Mouse (Mus musculus): ENCODE measurements at regions not wholly inside any gene's neighbourhood (a gene's known extent, or its start where the extent isn't known, plus 50 kb on each side); places are given as distances from the start of the nearest gene placed in this dataset.

DNA sequence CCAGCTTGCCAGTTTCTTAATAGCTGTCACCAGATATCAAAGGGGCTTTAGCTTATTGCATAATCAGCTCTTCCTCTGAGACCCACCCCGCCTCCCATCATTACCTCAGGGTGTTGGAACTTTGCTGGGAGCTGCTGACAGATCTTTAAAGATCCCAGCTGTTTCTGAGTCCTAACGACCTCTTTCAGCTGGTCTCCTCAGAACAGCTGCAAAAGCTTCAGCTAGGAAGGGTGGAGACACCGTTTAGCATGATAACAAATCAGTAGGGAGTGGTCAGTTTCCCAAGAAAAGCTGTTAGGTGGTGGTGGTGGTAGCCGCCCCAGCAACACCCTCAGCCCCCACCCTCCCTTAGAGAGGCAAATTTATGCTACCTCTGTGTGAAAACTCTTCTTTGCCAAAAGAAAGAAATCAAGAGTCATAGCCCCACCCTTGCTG is 916.9 kb upstream of the Gm7489 start:
- Histone ChIP-seq H3K9ac (replicated peaks; ENCODE audit: low read depth, low read length) (no peak overlapping the region), H3K36me3 (ENCODE audit: control insufficient read depth, insufficient read depth, low read length) (no peaks in the 10 kb centered on the region), H3K27me3 (ENCODE audit: control insufficient read depth, insufficient read depth, low read length) (no peaks in the 10 kb centered on the region), H3K27ac (ENCODE audit: low read depth, low read length) (no peak overlapping the region), H3K4me2 (ENCODE audit: low read depth, low read length) (no peak overlapping the region), H3K9me3 (ENCODE audit: control insufficient read depth, low read length) (no peaks in the 10 kb centered on the region), H3K4me3 (ENCODE audit: low read depth, low read length) (no peak overlapping the region), H3K4me1 (ENCODE audit: control insufficient read depth, insufficient read depth, low read length) (no peaks in the 10 kb centered on the region)
- WGBS, result 14% methylated on average over 4 of the region's 4 CpGs
- no peak for ATAC-seq (ENCODE audit: low read depth)

DNA sequence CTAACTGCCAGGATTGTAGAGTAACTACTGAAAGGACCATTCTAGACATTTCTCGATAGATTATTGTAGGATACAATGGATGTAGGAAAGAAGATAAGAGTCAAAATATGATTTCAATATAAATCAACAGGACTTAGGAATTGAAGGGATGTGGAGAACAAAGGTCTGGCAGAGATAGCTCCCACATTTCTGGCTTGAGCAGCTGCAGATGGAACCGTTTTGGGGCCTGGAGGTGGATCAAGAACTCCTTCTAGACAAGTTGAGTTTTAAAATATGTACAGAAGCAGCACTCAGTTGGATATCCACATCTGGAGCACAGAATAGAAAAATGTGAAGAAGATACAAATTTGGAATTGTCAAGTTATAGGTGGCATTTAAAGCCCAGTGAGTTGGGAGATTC is 901.9 kb upstream of the Gm7489 start:
- no peak overlapping the region for H3K27ac ChIP-seq (ENCODE audit: low read depth, low read length)
- no peak overlapping the region for H3K4me3 ChIP-seq (ENCODE audit: low read depth, low read length)
- WGBS, result 95% methylated on average over 2 of the region's 2 CpGs
- H3K4me2 ChIP-seq (ENCODE audit: low read depth, low read length), result no peak overlapping the region
- no peaks in the 10 kb centered on the region for H3K4me1 ChIP-seq (ENCODE audit: control insufficient read depth, insufficient read depth, low read length)
- no peaks in the 10 kb centered on the region for H3K9me3 ChIP-seq (ENCODE audit: control insufficient read depth, low read length)
- ATAC-seq (ENCODE audit: low read depth), result no peak
- H3K36me3 ChIP-seq (ENCODE audit: control insufficient read depth, insufficient read depth, low read length), result no peaks in the 10 kb centered on the region
- no peak overlapping the region for H3K9ac ChIP-seq (replicated peaks; ENCODE audit: low read depth, low read length)
- H3K27me3 ChIP-seq (ENCODE audit: control insufficient read depth, insufficient read depth, low read length), result no peaks in the 10 kb centered on the region

DNA sequence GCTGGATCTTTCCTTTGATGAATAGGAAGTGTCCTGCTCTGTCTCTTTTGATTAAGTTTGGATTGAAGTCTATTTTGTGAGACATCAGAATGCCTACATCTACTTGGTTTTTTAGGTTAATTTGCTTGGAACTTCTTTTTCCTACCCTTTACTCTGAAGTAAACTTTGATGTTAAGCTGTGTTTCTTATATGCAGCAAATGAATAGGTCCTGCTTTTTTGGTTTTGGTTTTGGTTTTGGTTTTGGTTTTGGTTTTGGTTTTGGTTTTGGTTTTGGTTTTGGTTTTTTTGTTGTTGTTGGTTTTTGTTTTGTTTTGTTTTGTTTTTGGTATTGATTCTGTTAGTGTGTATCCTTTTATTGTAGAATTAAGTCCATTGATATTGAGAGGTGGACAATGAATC is 894.1 kb upstream of the Gm7489 start:
- H3K9me3 ChIP-seq (ENCODE audit: control insufficient read depth, low read length), result no peaks in the 10 kb centered on the region
- H3K4me3 ChIP-seq (ENCODE audit: low read depth, low read length), result no peak overlapping the region
- H3K27ac ChIP-seq (ENCODE audit: low read depth, low read length), result no peak overlapping the region
- no peak for ATAC-seq (ENCODE audit: low read depth)
- no peaks in the 10 kb centered on the region for H3K4me1 ChIP-seq (ENCODE audit: control insufficient read depth, insufficient read depth, low read length)
- H3K4me2 ChIP-seq (ENCODE audit: low read depth, low read length), result no peak overlapping the region
- H3K27me3 ChIP-seq (ENCODE audit: control insufficient read depth, insufficient read depth, low read length), result no peaks in the 10 kb centered on the region
- H3K36me3 ChIP-seq (ENCODE audit: control insufficient read depth, insufficient read depth, low read length), result no peaks in the 10 kb centered on the region
- no peak overlapping the region for H3K9ac ChIP-seq (replicated peaks; ENCODE audit: low read depth, low read length)

DNA sequence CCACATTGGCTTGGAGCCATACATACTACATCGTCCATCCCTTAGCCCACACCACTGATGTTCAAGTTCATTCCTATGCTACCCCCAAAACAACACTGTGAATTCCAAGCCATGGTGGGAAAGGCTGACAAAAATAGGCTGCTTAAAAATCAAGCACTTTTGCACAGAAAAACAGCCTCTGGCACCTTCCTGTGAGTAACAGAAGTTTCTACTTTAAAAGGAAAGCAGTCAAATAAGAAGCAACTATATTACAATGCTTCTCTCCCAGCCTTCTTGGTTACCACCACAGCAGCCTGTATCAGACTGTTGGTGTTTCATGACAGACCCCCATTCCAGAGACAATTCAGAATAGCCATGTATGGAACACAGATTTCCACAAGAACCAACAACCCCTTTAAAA is 890.4 kb upstream of the Gm7489 start:
- ATAC-seq (ENCODE audit: low read depth), result no peak
- Histone ChIP-seq H3K27me3 (ENCODE audit: control insufficient read depth, insufficient read depth, low read length) (no peaks in the 10 kb centered on the region), H3K4me2 (ENCODE audit: low read depth, low read length) (no peak overlapping the region), H3K4me1 (ENCODE audit: control insufficient read depth, insufficient read depth, low read length) (no peaks in the 10 kb centered on the region), H3K36me3 (ENCODE audit: control insufficient read depth, insufficient read depth, low read length) (no peaks in the 10 kb centered on the region), H3K27ac (ENCODE audit: low read depth, low read length) (no peak overlapping the region), H3K4me3 (ENCODE audit: low read depth, low read length) (no peak overlapping the region), H3K9ac (replicated peaks; ENCODE audit: low read depth, low read length) (no peak overlapping the region), H3K9me3 (ENCODE audit: control insufficient read depth, low read length) (no peaks in the 10 kb centered on the region)
- WGBS, result 76% methylated on average over 1 of the region's 1 CpGs

DNA sequence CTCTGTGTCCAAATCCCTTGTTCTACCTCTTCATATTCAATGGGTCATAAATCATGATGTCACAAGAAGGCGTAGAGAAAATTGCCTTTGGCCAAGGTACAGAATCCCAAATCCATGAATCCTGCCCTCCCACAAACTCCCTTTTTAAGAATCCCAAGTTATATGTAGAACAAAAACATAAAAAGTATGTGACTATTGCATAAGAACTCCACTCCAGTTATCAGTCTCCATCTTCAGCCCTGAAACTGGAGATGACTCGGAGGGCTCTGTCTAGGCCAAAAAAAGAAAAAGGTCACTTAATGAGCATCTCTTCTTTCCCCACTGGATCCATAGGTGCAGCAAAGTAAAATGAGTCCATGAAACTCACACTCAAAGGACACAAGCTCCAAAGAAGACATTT is 885.5 kb upstream of the Gm7489 start:
- Histone ChIP-seq H3K36me3 (ENCODE audit: control insufficient read depth, insufficient read depth, low read length) (no peaks in the 10 kb centered on the region), H3K4me2 (ENCODE audit: low read depth, low read length) (no peak overlapping the region), H3K4me1 (ENCODE audit: control insufficient read depth, insufficient read depth, low read length) (no peaks in the 10 kb centered on the region), H3K27ac (ENCODE audit: low read depth, low read length) (no peak overlapping the region), H3K27me3 (ENCODE audit: control insufficient read depth, insufficient read depth, low read length) (no peaks in the 10 kb centered on the region), H3K9ac (replicated peaks; ENCODE audit: low read depth, low read length) (no peak overlapping the region), H3K9me3 (ENCODE audit: control insufficient read depth, low read length) (no peaks in the 10 kb centered on the region), H3K4me3 (ENCODE audit: low read depth, low read length) (no peak overlapping the region)
- WGBS, result 77% methylated on average over 2 of the region's 2 CpGs
- ATAC-seq (ENCODE audit: low read depth), result no peak

DNA sequence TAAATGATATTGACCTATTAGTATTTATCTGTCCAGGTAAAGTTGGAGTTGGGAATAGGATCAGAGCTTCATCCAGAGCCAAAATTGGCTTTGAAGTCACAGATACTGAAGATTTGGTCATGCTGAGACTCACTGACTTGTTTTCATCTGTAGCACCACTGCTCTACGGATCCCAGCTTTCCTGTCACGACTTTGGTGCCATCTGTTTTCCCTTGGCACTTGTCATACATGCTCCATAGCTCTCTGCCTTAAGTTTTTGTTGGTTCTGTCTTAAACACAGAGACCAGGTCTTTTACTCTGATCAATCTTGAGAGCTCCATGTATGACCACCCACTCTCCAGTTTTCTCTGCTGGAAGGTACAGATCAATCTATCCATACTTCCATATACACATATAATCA is 884.9 kb upstream of the Gm7489 start:
- Histone ChIP-seq H3K27me3 (ENCODE audit: control insufficient read depth, insufficient read depth, low read length) (no peaks in the 10 kb centered on the region), H3K4me2 (ENCODE audit: low read depth, low read length) (no peak overlapping the region), H3K9me3 (ENCODE audit: control insufficient read depth, low read length) (no peaks in the 10 kb centered on the region), H3K9ac (replicated peaks; ENCODE audit: low read depth, low read length) (no peak overlapping the region), H3K4me3 (ENCODE audit: low read depth, low read length) (no peak overlapping the region), H3K4me1 (ENCODE audit: control insufficient read depth, insufficient read depth, low read length) (no peaks in the 10 kb centered on the region), H3K36me3 (ENCODE audit: control insufficient read depth, insufficient read depth, low read length) (no peaks in the 10 kb centered on the region), H3K27ac (ENCODE audit: low read depth, low read length) (no peak overlapping the region)
- 93% methylated on average over 2 of the region's 2 CpGs for WGBS
- no peak for ATAC-seq (ENCODE audit: low read depth)

DNA sequence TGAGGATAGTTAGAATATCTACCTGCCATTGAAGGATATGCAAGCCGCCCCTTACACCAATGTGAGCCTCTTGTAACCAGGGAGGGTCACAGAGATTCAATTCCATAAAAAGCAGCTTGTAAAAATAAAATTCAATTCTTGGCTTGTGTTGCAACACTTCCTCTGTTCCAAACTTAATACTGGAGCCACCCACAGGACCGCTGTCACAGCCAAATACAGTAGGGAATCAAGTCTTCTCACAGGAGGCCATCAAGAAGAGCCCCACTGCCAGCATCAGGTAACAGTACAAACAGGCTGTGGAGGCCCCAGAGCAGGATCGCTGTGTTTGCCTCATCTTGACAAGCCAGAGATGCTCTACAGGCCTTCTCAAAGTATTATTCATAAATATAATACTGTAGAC is 883.3 kb upstream of the Gm7489 start:
- Histone ChIP-seq H3K9me3 (ENCODE audit: control insufficient read depth, low read length) (no peaks in the 10 kb centered on the region), H3K4me2 (ENCODE audit: low read depth, low read length) (no peak overlapping the region), H3K36me3 (ENCODE audit: control insufficient read depth, insufficient read depth, low read length) (no peaks in the 10 kb centered on the region), H3K27me3 (ENCODE audit: control insufficient read depth, insufficient read depth, low read length) (no peaks in the 10 kb centered on the region), H3K4me1 (ENCODE audit: control insufficient read depth, insufficient read depth, low read length) (no peaks in the 10 kb centered on the region), H3K4me3 (ENCODE audit: low read depth, low read length) (no peak overlapping the region), H3K27ac (ENCODE audit: low read depth, low read length) (no peak overlapping the region), H3K9ac (replicated peaks; ENCODE audit: low read depth, low read length) (no peak overlapping the region)
- no peak for ATAC-seq (ENCODE audit: low read depth)
- WGBS, result 88% methylated on average over 3 of the region's 3 CpGs

DNA sequence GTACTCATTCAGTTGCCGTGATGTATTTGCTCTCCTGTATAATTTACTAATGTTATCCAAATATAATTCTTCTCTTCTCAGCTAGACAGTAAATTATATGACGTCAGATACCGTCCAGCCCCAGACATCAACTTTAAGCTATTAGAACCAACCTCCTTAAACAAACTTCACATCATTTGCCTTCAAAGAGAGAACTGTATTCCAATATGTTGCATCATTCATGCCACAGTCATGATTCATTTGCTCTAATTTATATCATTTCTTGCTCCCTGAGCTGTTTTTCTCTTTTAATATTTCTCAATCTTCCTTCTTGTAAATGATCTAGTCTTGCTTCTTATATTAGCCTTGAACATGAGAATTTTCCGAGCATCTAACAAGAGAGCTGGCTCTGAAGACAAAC is 882.7 kb upstream of the Gm7489 start:
- H3K36me3 ChIP-seq (ENCODE audit: control insufficient read depth, insufficient read depth, low read length), result no peaks in the 10 kb centered on the region
- WGBS, result 87% methylated on average over 4 of the region's 4 CpGs

DNA sequence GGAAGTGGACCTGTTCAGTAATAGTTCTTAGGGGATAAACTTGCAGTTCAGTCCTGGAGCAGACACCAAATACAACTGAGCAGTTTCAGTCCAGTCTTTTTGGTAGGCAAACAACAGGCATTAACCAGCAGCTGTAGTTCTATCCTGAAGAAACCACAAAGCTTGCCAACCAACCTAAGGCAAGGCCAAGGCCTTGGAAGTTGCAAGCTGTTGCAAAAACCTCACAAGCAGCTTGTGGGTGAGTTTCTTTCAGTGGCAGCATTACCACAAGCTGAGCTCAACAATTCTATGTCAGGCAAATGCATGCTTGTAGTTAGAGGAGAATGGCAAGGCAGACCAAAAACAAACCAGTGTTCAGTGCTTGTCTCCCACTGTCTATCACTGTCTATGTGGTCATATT is 880.6 kb upstream of the Gm7489 start:
- H3K9ac ChIP-seq (replicated peaks; ENCODE audit: low read depth, low read length), result no peak overlapping the region
- H3K4me2 ChIP-seq (ENCODE audit: low read depth, low read length), result no peak overlapping the region
- ATAC-seq (ENCODE audit: low read depth), result no peak
- H3K4me3 ChIP-seq (ENCODE audit: low read depth, low read length), result no peak overlapping the region
- H3K27me3 ChIP-seq (ENCODE audit: control insufficient read depth, insufficient read depth, low read length), result no peaks in the 10 kb centered on the region
- H3K36me3 ChIP-seq (ENCODE audit: control insufficient read depth, insufficient read depth, low read length), result no peaks in the 10 kb centered on the region
- H3K27ac ChIP-seq (ENCODE audit: low read depth, low read length), result no peak overlapping the region
- H3K4me1 ChIP-seq (ENCODE audit: control insufficient read depth, insufficient read depth, low read length), result no peaks in the 10 kb centered on the region
- H3K9me3 ChIP-seq (ENCODE audit: control insufficient read depth, low read length), result no peaks in the 10 kb centered on the region

More for the DNA sequence above, 882.7 kb upstream of the Gm7489 start:
- H3K9ac ChIP-seq (replicated peaks; ENCODE audit: low read depth, low read length), result no peak overlapping the region
- no peak overlapping the region for H3K4me2 ChIP-seq (ENCODE audit: low read depth, low read length)
- no peaks in the 10 kb centered on the region for H3K4me1 ChIP-seq (ENCODE audit: control insufficient read depth, insufficient read depth, low read length)
- H3K27me3 ChIP-seq (ENCODE audit: control insufficient read depth, insufficient read depth, low read length), result no peaks in the 10 kb centered on the region
- H3K27ac ChIP-seq (ENCODE audit: low read depth, low read length), result no peak overlapping the region
- no peak overlapping the region for H3K4me3 ChIP-seq (ENCODE audit: low read depth, low read length)
- no peak for ATAC-seq (ENCODE audit: low read depth)
- H3K9me3 ChIP-seq (ENCODE audit: control insufficient read depth, low read length), result no peaks in the 10 kb centered on the region

DNA sequence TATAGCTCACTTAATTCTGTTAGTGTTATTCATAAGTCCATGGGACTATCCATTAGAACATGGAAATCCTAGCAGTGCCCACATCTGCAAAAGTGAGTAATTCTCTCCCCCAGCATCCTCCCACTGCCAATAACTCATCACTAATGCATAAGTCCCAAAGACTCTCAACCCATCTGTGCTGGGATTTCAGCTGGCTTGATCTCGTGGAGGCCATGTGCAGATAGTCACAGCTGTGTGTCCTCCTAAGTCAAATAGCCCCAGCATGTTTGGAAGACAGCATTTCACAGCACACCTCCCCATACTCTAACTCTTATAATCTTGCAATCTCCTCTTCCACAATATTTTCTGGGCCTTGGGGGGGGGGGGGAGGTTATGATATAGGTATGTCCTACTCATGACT is 877.9 kb upstream of the Gm7489 start:
- no peak overlapping the region for H3K4me3 ChIP-seq (ENCODE audit: low read depth, low read length)
- 64% methylated on average over 1 of the region's 1 CpGs for WGBS
- no peak overlapping the region for H3K9ac ChIP-seq (replicated peaks; ENCODE audit: low read depth, low read length)
- H3K36me3 ChIP-seq (ENCODE audit: control insufficient read depth, insufficient read depth, low read length), result no peaks in the 10 kb centered on the region
- H3K4me1 ChIP-seq (ENCODE audit: control insufficient read depth, insufficient read depth, low read length), result no peaks in the 10 kb centered on the region
- H3K9me3 ChIP-seq (ENCODE audit: control insufficient read depth, low read length), result no peaks in the 10 kb centered on the region
- no peaks in the 10 kb centered on the region for H3K27me3 ChIP-seq (ENCODE audit: control insufficient read depth, insufficient read depth, low read length)
- ATAC-seq (ENCODE audit: low read depth), result no peak
- no peak overlapping the region for H3K4me2 ChIP-seq (ENCODE audit: low read depth, low read length)
- no peak overlapping the region for H3K27ac ChIP-seq (ENCODE audit: low read depth, low read length)

Data from neural tube, embryonic 14.5 days (tissue).